22 mouse cellular contexts compared by ENCODE assay signal in genomic region chr14:55605743-55606459, GRCm38 (mm10). TPM values are rescaled to one million over a fixed set of nuclear protein-coding genes. Genes with fewer than 3 reads are reported as not detected.
A peak's percentile ranks its signal among the peaks of the same experiment; 100 is the strongest.
DNase-seq lines count a peak whose midpoint lies in the region; ATAC-seq and TF ChIP-seq lines count a peak whose summit lies in the region.
"Had no signal": no experiment of that assay in that cellular context is flagged by ENCODE, and none has a peak within 500 bp of the region (broad histone marks: within the 10 kb centered on the region; RNA-seq: fewer than 3 reads in every experiment).

No protein-coding gene starts in this region.

- DNase-seq in ZHBTc4 (ENCODE audit: low read depth, low spot score) = peak; percentile 48
- no peak for DNase-seq in hindbrain, embryonic 10.5 days (ENCODE audit: low spot score)
- no peak for DNase-seq in spleen, postnatal 10 days (ENCODE audit: low spot score in 2 of 2)
- DNase-seq: adrenal gland, postnatal 25 days; cerebellum, adult 11-12 months; cerebellum, postnatal 14 days; embryo, embryonic 11 days; gastrocnemius, postnatal 14 days; heart, postnatal 10 days; right cerebral cortex, postnatal 14 days had no signal

- peak overlapping the region; percentile 85 for H3K27ac ChIP-seq in intestine, postnatal 0 days (ENCODE audit: low read depth, low read length)
- H3K27ac ChIP-seq in intestine, embryonic 16.5 days (ENCODE audit: low read length) = no peak overlapping the region
- peak overlapping the region; percentile 72 for H3K27ac ChIP-seq in liver, embryonic 12.5 days
- H3K27ac ChIP-seq in small intestine, adult 2 months (ENCODE audit: insufficient read depth, low read depth, low read length) = peak overlapping the region; percentile 91
- no peak overlapping the region for H3K27ac ChIP-seq in hindbrain, embryonic 10.5 days
- H3K27ac ChIP-seq: hindbrain, embryonic 14.5 days; midbrain, embryonic 15.5 days; neural tube, embryonic 15.5 days; stomach, postnatal 0 days had no signal

- no peak for TF ChIP-seq POLR2A in small intestine, adult 2 months (IDR thresholded peaks at IDR 0.05; ENCODE audit: low read depth, low read length)

- H3K9ac ChIP-seq in intestine, postnatal 0 days (ENCODE audit: low read depth, low read length) = no peak overlapping the region
- H3K9ac ChIP-seq in intestine, embryonic 16.5 days (ENCODE audit: low read depth, low read length) = no peak overlapping the region
- H3K9ac ChIP-seq in liver, embryonic 12.5 days = peak overlapping the region; percentile 59
- H3K9ac ChIP-seq: hindbrain, embryonic 14.5 days; kidney, embryonic 15.5 days; midbrain, embryonic 15.5 days; neural tube, embryonic 15.5 days had no signal

- 87% methylated on average over 16 of the region's 16 CpGs for WGBS in intestine, postnatal 0 days
- 94% methylated on average over 16 of the region's 16 CpGs for WGBS in intestine, embryonic 16.5 days
- WGBS in liver, embryonic 12.5 days (ENCODE audit: insufficient replicate concordance) = 72% methylated on average over 16 of the region's 16 CpGs
- WGBS in small intestine, adult 2 months = 85% methylated on average over 16 of the region's 16 CpGs
- WGBS in hindbrain, embryonic 10.5 days = 93% methylated on average over 16 of the region's 16 CpGs

- peak; percentile 31 for ATAC-seq in intestine, postnatal 0 days
- no peak for ATAC-seq in intestine, embryonic 16.5 days
- peak; percentile 37; the same call in 1 of the 2 replicates for ATAC-seq in liver, embryonic 12.5 days
- ATAC-seq: midbrain, embryonic 15.5 days; Patski had no signal

- H3K4me3 ChIP-seq in intestine, postnatal 0 days (ENCODE audit: low read depth, low read length) = no peak overlapping the region
- no peak overlapping the region for H3K4me3 ChIP-seq in intestine, embryonic 16.5 days (ENCODE audit: low read length)
- H3K4me3 ChIP-seq in liver, embryonic 12.5 days = peak overlapping the region; percentile 35
- peak overlapping the region; percentile 28 for H3K4me3 ChIP-seq in small intestine, adult 2 months (ENCODE audit: low read depth, low read length)
- no peak overlapping the region for H3K4me3 ChIP-seq in hindbrain, embryonic 10.5 days
- H3K4me3 ChIP-seq: kidney, embryonic 15.5 days; midbrain, embryonic 15.5 days; myocyte; neural tube, embryonic 15.5 days had no signal

- H3K9me3 ChIP-seq in intestine, postnatal 0 days (ENCODE audit: control insufficient read depth) = no peaks in the 10 kb centered on the region
- H3K9me3 ChIP-seq in intestine, embryonic 16.5 days (ENCODE audit: control insufficient read depth, low read length) = no peaks in the 10 kb centered on the region
- no peaks in the 10 kb centered on the region for H3K9me3 ChIP-seq in liver, embryonic 12.5 days (replicated peaks)
- no peaks in the 10 kb centered on the region for H3K9me3 ChIP-seq in hindbrain, embryonic 10.5 days
- H3K9me3 ChIP-seq: kidney, embryonic 15.5 days; midbrain, embryonic 15.5 days; neural tube, embryonic 15.5 days had no signal

- no peaks in the 10 kb centered on the region for H3K27me3 ChIP-seq in intestine, postnatal 0 days (replicated peaks; ENCODE audit: control insufficient read depth, insufficient read depth, low read length)
- H3K27me3 ChIP-seq in intestine, embryonic 16.5 days (replicated peaks; ENCODE audit: control insufficient read depth, insufficient read depth, low read length) = no peaks in the 10 kb centered on the region
- no peaks in the 10 kb centered on the region for H3K27me3 ChIP-seq in liver, embryonic 12.5 days (replicated peaks)
- H3K27me3 ChIP-seq in small intestine, adult 2 months (ENCODE audit: control insufficient read depth, insufficient read depth, low read length) = no peaks in the 10 kb centered on the region
- H3K27me3 ChIP-seq in hindbrain, embryonic 10.5 days (ENCODE audit: insufficient read depth, poor library complexity, severe bottlenecking) = no peaks in the 10 kb centered on the region
- H3K27me3 ChIP-seq: kidney, embryonic 15.5 days; midbrain, embryonic 15.5 days; neural tube, embryonic 15.5 days; Patski had no signal

- H3K36me3 ChIP-seq in intestine, postnatal 0 days (ENCODE audit: control insufficient read depth, insufficient read depth) = peaks cover 72% of the 10 kb centered on the region
- peaks cover 15% of the 10 kb centered on the region for H3K36me3 ChIP-seq in intestine, embryonic 16.5 days (ENCODE audit: control insufficient read depth, insufficient read depth, low read length)
- peaks cover 84% of the 10 kb centered on the region for H3K36me3 ChIP-seq in liver, embryonic 12.5 days
- H3K36me3 ChIP-seq in small intestine, adult 2 months (ENCODE audit: control insufficient read depth, insufficient read depth, low read length) = peaks cover 76% of the 10 kb centered on the region
- peaks cover 90% of the 10 kb centered on the region for H3K36me3 ChIP-seq in hindbrain, embryonic 10.5 days

- TF ChIP-seq CTCF in intestine, postnatal 0 days (IDR thresholded peaks at IDR 0.05; ENCODE audit: low read depth) = no peak
- no peak for TF ChIP-seq CTCF in small intestine, adult 2 months (IDR thresholded peaks at IDR 0.05; ENCODE audit: extremely low read depth, insufficient read length, insufficient replicate concordance, low read depth, low read length)

- 0 out of 2 replicates have a peak, but pooled peaks cover 11% of the 10 kb centered on the region for H3K4me1 ChIP-seq in intestine, postnatal 0 days (replicated peaks; ENCODE audit: control insufficient read depth, insufficient read depth, low read length)
- H3K4me1 ChIP-seq in intestine, embryonic 16.5 days (ENCODE audit: control insufficient read depth, insufficient read depth, low read length) = peaks cover 8% of the 10 kb centered on the region; the same call in 1 of the 2 replicates
- H3K4me1 ChIP-seq in liver, embryonic 12.5 days = peaks cover 46% of the 10 kb centered on the region
- H3K4me1 ChIP-seq in small intestine, adult 2 months (ENCODE audit: control insufficient read depth, insufficient read depth, insufficient read length, low read length) = peaks cover 23% of the 10 kb centered on the region; the same call in 1 of the 2 replicates
- peaks cover 16% of the 10 kb centered on the region for H3K4me1 ChIP-seq in hindbrain, embryonic 10.5 days (replicated peaks)

- H3K4me2 ChIP-seq in intestine, postnatal 0 days (replicated peaks; ENCODE audit: low read depth) = peak overlapping the region; percentile 35
- no peak overlapping the region for H3K4me2 ChIP-seq in intestine, embryonic 16.5 days (ENCODE audit: low read depth, low read length)
- peak overlapping the region; percentile 70 for H3K4me2 ChIP-seq in liver, embryonic 12.5 days
- H3K4me2 ChIP-seq: hindbrain, embryonic 14.5 days; midbrain, embryonic 15.5 days; neural tube, embryonic 15.5 days had no signal

RNA-seq across cellular contexts. Expression of gene Irf9, which starts 2.5 kb away (rescaled TPM):
- polyA plus RNA-seq in intestine, postnatal 0 days (2015; fragmentation: Nextera tagmentation; extraction: Ambion mirVana) = 44.7 and 46.9 TPM in 2 replicates
- 11.6 and 12.9 TPM in 2 replicates for polyA plus RNA-seq in intestine, embryonic 16.5 days (2015; fragmentation: Nextera tagmentation; extraction: Ambion mirVana)
- polyA plus RNA-seq in liver, embryonic 12.5 days (2016; fragmentation: Nextera tagmentation; extraction: Ambion mirVana) = 14.4 and 15.3 TPM in 2 replicates
- polyA plus RNA-seq in small intestine, adult 2 months (2012; rRNA removed) = 29.3 and 77.6 TPM in 2 replicates
- 7.2 and 7.8 TPM in 2 replicates for polyA plus RNA-seq in hindbrain, embryonic 10.5 days (2016; fragmentation: Nextera tagmentation; extraction: Ambion mirVana)

RNA-seq across cellular contexts. Expression of gene Rec8, which starts 11.9 kb away (rescaled TPM):
- 29.8 and 30.1 TPM in 2 replicates for polyA plus RNA-seq in intestine, postnatal 0 days (2015; fragmentation: Nextera tagmentation; extraction: Ambion mirVana)
- polyA plus RNA-seq in intestine, embryonic 16.5 days (2015; fragmentation: Nextera tagmentation; extraction: Ambion mirVana) = 13.1 and 13.9 TPM in 2 replicates
- polyA plus RNA-seq in liver, embryonic 12.5 days (2016; fragmentation: Nextera tagmentation; extraction: Ambion mirVana) = 1.8 and 3.2 TPM in 2 replicates
- polyA plus RNA-seq in small intestine, adult 2 months (2012; rRNA removed) = 8.7 and 19.2 TPM in 2 replicates
- 10.4 and 12.3 TPM in 2 replicates for polyA plus RNA-seq in hindbrain, embryonic 10.5 days (2016; fragmentation: Nextera tagmentation; extraction: Ambion mirVana)
- polyA plus RNA-seq: macrophage, myocyte, Patski had no signal

RNA-seq across cellular contexts. Expression of gene Rnf31, which starts 14.4 kb away (rescaled TPM):
- polyA plus RNA-seq in intestine, postnatal 0 days (2015; fragmentation: Nextera tagmentation; extraction: Ambion mirVana) = 18.2 and 24.0 TPM in 2 replicates
- 19.0 and 19.8 TPM in 2 replicates for polyA plus RNA-seq in intestine, embryonic 16.5 days (2015; fragmentation: Nextera tagmentation; extraction: Ambion mirVana)
- polyA plus RNA-seq in liver, embryonic 12.5 days (2016; fragmentation: Nextera tagmentation; extraction: Ambion mirVana) = 14.2 and 15.7 TPM in 2 replicates
- 28.8 and 65.8 TPM in 2 replicates for polyA plus RNA-seq in small intestine, adult 2 months (2012; rRNA removed)
- 21.2 and 23.2 TPM in 2 replicates for polyA plus RNA-seq in hindbrain, embryonic 10.5 days (2016; fragmentation: Nextera tagmentation; extraction: Ambion mirVana)

RNA-seq across cellular contexts. Expression of gene Psme2, which starts 15.0 kb away (rescaled TPM):
- polyA plus RNA-seq in intestine, postnatal 0 days (2015; fragmentation: Nextera tagmentation; extraction: Ambion mirVana) = 481 and 514 TPM in 2 replicates
- 347 and 368 TPM in 2 replicates for polyA plus RNA-seq in intestine, embryonic 16.5 days (2015; fragmentation: Nextera tagmentation; extraction: Ambion mirVana)
- polyA plus RNA-seq in liver, embryonic 12.5 days (2016; fragmentation: Nextera tagmentation; extraction: Ambion mirVana) = 221 and 222 TPM in 2 replicates
- 85.3 and 142 TPM in 2 replicates for polyA plus RNA-seq in small intestine, adult 2 months (2012; rRNA removed)
- polyA plus RNA-seq in hindbrain, embryonic 10.5 days (2016; fragmentation: Nextera tagmentation; extraction: Ambion mirVana) = 171 and 203 TPM in 2 replicates

RNA-seq across cellular contexts. Expression of gene Emc9, which starts 20.8 kb away (rescaled TPM):
- polyA plus RNA-seq in intestine, postnatal 0 days (2015; fragmentation: Nextera tagmentation; extraction: Ambion mirVana) = 21.6 TPM in 2 replicates
- polyA plus RNA-seq in intestine, embryonic 16.5 days (2015; fragmentation: Nextera tagmentation; extraction: Ambion mirVana) = 14.0 and 15.6 TPM in 2 replicates
- polyA plus RNA-seq in liver, embryonic 12.5 days (2016; fragmentation: Nextera tagmentation; extraction: Ambion mirVana) = 28.7 and 32.9 TPM in 2 replicates
- polyA plus RNA-seq in small intestine, adult 2 months (2012; rRNA removed) = 12.2 and 23.0 TPM in 2 replicates
- polyA plus RNA-seq in hindbrain, embryonic 10.5 days (2016; fragmentation: Nextera tagmentation; extraction: Ambion mirVana) = 6.8 and 10.0 TPM in 2 replicates

Comparison
In these comparisons a context has a peak if more than half of its experiments do, and no peak if none do; other contexts are left out.
1. H3K27ac ChIP-seq: peak in intestine, postnatal 0 days (single experiment), liver, embryonic 12.5 days (single experiment) and small intestine, adult 2 months (single experiment); none in intestine, embryonic 16.5 days (single experiment) and hindbrain, embryonic 10.5 days (single experiment).
2. H3K4me3 ChIP-seq: peak in liver, embryonic 12.5 days (single experiment) and small intestine, adult 2 months (single experiment); none in intestine, postnatal 0 days (single experiment), intestine, embryonic 16.5 days (single experiment) and hindbrain, embryonic 10.5 days (single experiment).